Mouse (Mus musculus): Measurements from ENCODE around the gene Atg10.

GRCm38 (mm10) chr13:90993602-90994001 is 230.2 kb downstream of the Atg10 start:
- TF ChIP-seq CTCF (IDR thresholded peaks at IDR 0.05; ENCODE audit: low read depth) (no peak), EP300 (IDR thresholded peaks at IDR 0.05; ENCODE audit: low read depth) (no peak)
